ENCODE assay signal across 7 mouse cellular contexts in genomic region chr7:143549588-143550220, GRCm38 (mm10). TPM values are rescaled to one million over a fixed set of nuclear protein-coding genes. Genes with fewer than 3 reads are reported as not detected.
DNase-seq lines count a peak whose midpoint lies in the region; ATAC-seq and TF ChIP-seq lines count a peak whose summit lies in the region.

No protein-coding gene starts in this region.

- H3K27me3 ChIP-seq in lung, embryonic 15.5 days: no peaks in the 10 kb centered on the region
- H3K27me3 ChIP-seq in forebrain, embryonic 11.5 days (ENCODE audit: control insufficient read depth, insufficient read depth, low read length): no peaks in the 10 kb centered on the region
- no peaks in the 10 kb centered on the region for H3K27me3 ChIP-seq in limb, embryonic 14.5 days (ENCODE audit: control insufficient read depth, insufficient read depth, low read length)
- no peaks in the 10 kb centered on the region for H3K27me3 ChIP-seq in stomach, embryonic 14.5 days (ENCODE audit: control insufficient read depth, insufficient read depth, low read length)

- intact Hi-C loops in left cerebral cortex, postnatal 14 days (cut with DNase I): no loop called here

- H3K4me2 ChIP-seq in lung, embryonic 15.5 days: peak overlapping the region; percentile 81
- peak overlapping the region; percentile 64 for H3K4me2 ChIP-seq in forebrain, embryonic 11.5 days (ENCODE audit: low read depth, low read length, severe bottlenecking)
- H3K4me2 ChIP-seq in limb, embryonic 14.5 days (replicated peaks; ENCODE audit: low read depth, low read length, severe bottlenecking): peak overlapping the region; percentile 90
- peak overlapping the region; percentile 80 for H3K4me2 ChIP-seq in stomach, embryonic 14.5 days (replicated peaks; ENCODE audit: low read depth, low read length)

- DNase-seq in lung, adult 2 months: no peak
- no peak for DNase-seq in forebrain, embryonic 11.5 days (ENCODE audit: low spot score)
- DNase-seq in limb, embryonic 14.5 days (ENCODE audit: low spot score): no peak
- no peak for DNase-seq in left cerebral cortex, adult 18-20 months (ENCODE audit: low spot score in 2 of 2)
- DNase-seq in left cerebral cortex, postnatal 14 days (ENCODE audit: low spot score in 2 of 2): no peak

- 16% methylated on average over 2 of the region's 2 CpGs for WGBS in lung, embryonic 15.5 days
- WGBS in lung, adult 2 months: 27% methylated on average over 2 of the region's 2 CpGs
- 48% methylated on average over 2 of the region's 2 CpGs for WGBS in forebrain, embryonic 11.5 days
- 35% methylated on average over 2 of the region's 2 CpGs for WGBS in limb, embryonic 14.5 days
- WGBS in stomach, embryonic 14.5 days: 30% methylated on average over 2 of the region's 2 CpGs

- no peak for TF ChIP-seq POLR2A in lung, adult 2 months (IDR thresholded peaks at IDR 0.05; ENCODE audit: borderline replicate concordance, extremely low read depth, low read depth, low read length)
- no peak for TF ChIP-seq POLR2A in limb, embryonic 14.5 days (IDR thresholded peaks at IDR 0.05; ENCODE audit: borderline replicate concordance, extremely low read depth, insufficient read depth, insufficient read length)

- ATAC-seq in lung, embryonic 15.5 days (ENCODE audit: borderline replicate concordance, extremely low read depth, low FRiP score, low TSS enrichment): no peak
- peak; percentile 25; the same call in 1 of the 2 replicates for ATAC-seq in forebrain, embryonic 11.5 days (replicated peaks; ENCODE audit: low FRiP score)
- 0 out of 2 replicates have a peak, but pooled peaks have one; percentile 0 for ATAC-seq in limb, embryonic 14.5 days (ENCODE audit: low FRiP score, low read depth)
- no peak for ATAC-seq in stomach, embryonic 14.5 days (ENCODE audit: insufficient number of reproducible peaks, insufficient read depth, low FRiP score, low read depth)

- peak overlapping the region; percentile 90 for H3K27ac ChIP-seq in lung, embryonic 15.5 days
- H3K27ac ChIP-seq in forebrain, embryonic 11.5 days (ENCODE audit: low read depth, low read length): peak overlapping the region; percentile 67
- H3K27ac ChIP-seq in limb, embryonic 14.5 days (replicated peaks; ENCODE audit: low read depth, low read length): peak overlapping the region; percentile 83
- H3K27ac ChIP-seq in stomach, embryonic 14.5 days (ENCODE audit: low read length): peak overlapping the region; percentile 87

- peaks cover 29% of the 10 kb centered on the region for H3K4me1 ChIP-seq in lung, embryonic 15.5 days
- H3K4me1 ChIP-seq in lung, adult 2 months (ENCODE audit: control insufficient read depth, insufficient read depth, low read length): peaks cover 7% of the 10 kb centered on the region
- H3K4me1 ChIP-seq in forebrain, embryonic 11.5 days (replicated peaks; ENCODE audit: control insufficient read depth, insufficient read depth, low read length): 0 out of 2 replicates have a peak, but pooled peaks cover 4% of the 10 kb centered on the region
- H3K4me1 ChIP-seq in limb, embryonic 14.5 days (ENCODE audit: control insufficient read depth, insufficient read depth, low read length): peaks cover 9% of the 10 kb centered on the region; the same call in 1 of the 2 replicates
- peaks cover 8% of the 10 kb centered on the region; the same call in 1 of the 2 replicates for H3K4me1 ChIP-seq in stomach, embryonic 14.5 days (ENCODE audit: control insufficient read depth, insufficient read depth, low read length)

- H3K9ac ChIP-seq in lung, embryonic 15.5 days: peak overlapping the region; percentile 64
- H3K9ac ChIP-seq in forebrain, embryonic 11.5 days (ENCODE audit: low read length): peak overlapping the region; percentile 67
- H3K9ac ChIP-seq in limb, embryonic 14.5 days (ENCODE audit: low read depth, low read length, severe bottlenecking): peak overlapping the region; percentile 73
- peak overlapping the region; percentile 45 for H3K9ac ChIP-seq in stomach, embryonic 14.5 days (replicated peaks; ENCODE audit: low read depth, low read length)

- TF ChIP-seq CTCF in lung, adult 2 months (IDR thresholded peaks at IDR 0.05; ENCODE audit: insufficient read depth, low read length): no peak

- no peaks in the 10 kb centered on the region for H3K9me3 ChIP-seq in lung, embryonic 15.5 days
- H3K9me3 ChIP-seq in forebrain, embryonic 11.5 days (ENCODE audit: control insufficient read depth, low read length): no peaks in the 10 kb centered on the region
- no peaks in the 10 kb centered on the region for H3K9me3 ChIP-seq in limb, embryonic 14.5 days (ENCODE audit: control insufficient read depth, low read length)
- H3K9me3 ChIP-seq in stomach, embryonic 14.5 days (ENCODE audit: control insufficient read depth, low read depth, low read length): no peaks in the 10 kb centered on the region

- H3K4me3 ChIP-seq in lung, embryonic 15.5 days: peak overlapping the region; percentile 97
- H3K4me3 ChIP-seq in lung, adult 2 months (replicated peaks; ENCODE audit: extremely low read depth, low read depth, low read length): no peak overlapping the region
- H3K4me3 ChIP-seq in forebrain, embryonic 11.5 days (ENCODE audit: low read depth, low read length): peak overlapping the region; percentile 94
- H3K4me3 ChIP-seq in limb, embryonic 14.5 days (replicated peaks; ENCODE audit: low read length): peak overlapping the region; percentile 53
- H3K4me3 ChIP-seq in stomach, embryonic 14.5 days (ENCODE audit: low read depth, low read length): peak overlapping the region; percentile 95

- H3K36me3 ChIP-seq in lung, embryonic 15.5 days: 0 out of 2 replicates have a peak, but pooled peaks cover 3% of the 10 kb centered on the region
- no peaks in the 10 kb centered on the region for H3K36me3 ChIP-seq in forebrain, embryonic 11.5 days (ENCODE audit: control insufficient read depth, insufficient read depth, low read length)
- no peaks in the 10 kb centered on the region for H3K36me3 ChIP-seq in limb, embryonic 14.5 days (ENCODE audit: control insufficient read depth, insufficient read depth, low read length)
- H3K36me3 ChIP-seq in stomach, embryonic 14.5 days (ENCODE audit: control insufficient read depth, insufficient read depth, low read length): peaks cover 7% of the 10 kb centered on the region; the same call in 1 of the 2 replicates

RNA-seq across cellular contexts. Expression of gene Nap1l4, which starts 0.8 kb away (rescaled TPM):
- 254 and 255 TPM in 2 replicates for polyA plus RNA-seq in lung, embryonic 15.5 days (2015; fragmentation: Nextera tagmentation; extraction: Ambion mirVana)
- polyA plus RNA-seq in lung, adult 2 months (2012; rRNA removed): 41.9 and 57.7 TPM in 2 replicates
- polyA plus RNA-seq in forebrain, embryonic 11.5 days (2014; fragmentation: Nextera tagmentation; extraction: Ambion mirVana): 214 and 239 TPM in 2 replicates
- polyA plus RNA-seq in limb, embryonic 14.5 days (2012; rRNA removed): 146 and 192 TPM in 2 replicates
- polyA plus RNA-seq in limb, embryonic 14.5 days (2014; fragmentation: Nextera tagmentation; extraction: Ambion mirVana): 116 and 121 TPM in 2 replicates
- 109 and 120 TPM in 2 replicates for polyA plus RNA-seq in stomach, embryonic 14.5 days (2014; fragmentation: Nextera tagmentation; extraction: Ambion mirVana)
- 100 to 1,000 TPM; 110 to 119 TPM for total RNA-seq in left cerebral cortex, adult 18-20 months (2021)
- total RNA-seq in left cerebral cortex, postnatal 14 days (2021): 100 to 1,000 TPM; 131 to 132 TPM

RNA-seq across cellular contexts. Expression of gene Phlda2, which starts 46.8 kb away (rescaled TPM):
- polyA plus RNA-seq in lung, embryonic 15.5 days (2015; fragmentation: Nextera tagmentation; extraction: Ambion mirVana): 4.7 and 4.9 TPM in 2 replicates
- 5.1 and 6.1 TPM in 2 replicates for polyA plus RNA-seq in lung, adult 2 months (2012; rRNA removed)
- polyA plus RNA-seq in forebrain, embryonic 11.5 days (2014; fragmentation: Nextera tagmentation; extraction: Ambion mirVana): 1.2 and 2.3 TPM in 2 replicates
- 23.3 and 34.7 TPM in 2 replicates for polyA plus RNA-seq in limb, embryonic 14.5 days (2012; rRNA removed)
- 13.7 and 14.1 TPM in 2 replicates for polyA plus RNA-seq in limb, embryonic 14.5 days (2014; fragmentation: Nextera tagmentation; extraction: Ambion mirVana)
- 4.6 and 5.9 TPM in 2 replicates for polyA plus RNA-seq in stomach, embryonic 14.5 days (2014; fragmentation: Nextera tagmentation; extraction: Ambion mirVana)
- not detected for total RNA-seq in left cerebral cortex, adult 18-20 months (2021)
- not detected for total RNA-seq in left cerebral cortex, postnatal 14 days (2021)

RNA-seq across cellular contexts. Expression of gene Cars, which starts 50.2 kb away (rescaled TPM):
- polyA plus RNA-seq in lung, embryonic 15.5 days (2015; fragmentation: Nextera tagmentation; extraction: Ambion mirVana): 55.7 and 58.9 TPM in 2 replicates
- 14.4 and 17.1 TPM in 2 replicates for polyA plus RNA-seq in lung, adult 2 months (2012; rRNA removed)
- polyA plus RNA-seq in forebrain, embryonic 11.5 days (2014; fragmentation: Nextera tagmentation; extraction: Ambion mirVana): 72.6 and 83.1 TPM in 2 replicates
- polyA plus RNA-seq in limb, embryonic 14.5 days (2012; rRNA removed): 35.9 and 48.0 TPM in 2 replicates
- polyA plus RNA-seq in limb, embryonic 14.5 days (2014; fragmentation: Nextera tagmentation; extraction: Ambion mirVana): 48.9 and 55.8 TPM in 2 replicates
- polyA plus RNA-seq in stomach, embryonic 14.5 days (2014; fragmentation: Nextera tagmentation; extraction: Ambion mirVana): 51.1 and 58.1 TPM in 2 replicates
- 10 to 100 TPM; 53.2 to 57.8 TPM for total RNA-seq in left cerebral cortex, adult 18-20 months (2021)
- total RNA-seq in left cerebral cortex, postnatal 14 days (2021): 10 to 100 TPM; 54.3 to 56.5 TPM

Comparison
In these comparisons a context has a peak if more than half of its experiments do, and no peak if none do; other contexts are left out.
1. ATAC-seq: peak in forebrain, embryonic 11.5 days (single experiment) and limb, embryonic 14.5 days (single experiment); none in lung, embryonic 15.5 days (single experiment) and stomach, embryonic 14.5 days (single experiment).
2. Peak in every context shown above with its lines, with median percentiles within 50 percentile points of each other: H3K27ac ChIP-seq, H3K4me2 ChIP-seq and H3K9ac ChIP-seq.